Mouse (Mus musculus) ovary, postnatal 10 days (tissue): ENCODE measurements around the gene Tnfsf12.
"Not testable (repeated sequence)": the region's sequence is repeated elsewhere in the genome, so short reads cannot be mapped to it uniquely, and the experiment has no call there.

Experiments
- DNase-seq: peaks from one replicate; pipeline ENCODE4 v3.0.0; 2022; ENCODE audit warnings: low spot score

Gene Tnfsf12

GRCm38 (mm10) chr11:69695361-69696181, at the start of gene Tnfsf12, which contains the start of gene Tnfsfm13:
Tnfsf12 (minus strand) TSS chr11:69695849.
Tnfsfm13 (minus strand) TSS chr11:69696098.
- peak; percentile 65 for DNase-seq

GRCm38 (mm10) chr11:69731408-69731807, 35.8 kb upstream of the Tnfsf12 start:
- DNase-seq, result not testable (repeated sequence)

- no peak for DNase-seq
Measured at GRCm38 (mm10) chr11:69729063-69729462, 33.4 kb upstream of the Tnfsf12 start.

- no peak for DNase-seq
Measured at GRCm38 (mm10) chr11:69725951-69726350, 30.3 kb upstream of the Tnfsf12 start.

GRCm38 (mm10) chr11:69723074-69723473, 27.4 kb upstream of the Tnfsf12 start:
- no peak for DNase-seq

- DNase-seq, result no peak
Measured at GRCm38 (mm10) chr11:69720852-69721251, 25.2 kb upstream of the Tnfsf12 start.

- DNase-seq, result no peak
Measured at GRCm38 (mm10) chr11:69719423-69719822, 23.8 kb upstream of the Tnfsf12 start.

GRCm38 (mm10) chr11:69718661-69719060, 23.0 kb upstream of the Tnfsf12 start:
- no peak for DNase-seq

- DNase-seq, result no peak
Measured at GRCm38 (mm10) chr11:69716953-69717352, 21.3 kb upstream of the Tnfsf12 start.

- DNase-seq, result no peak
Measured at GRCm38 (mm10) chr11:69715929-69716328, 20.3 kb upstream of the Tnfsf12 start.

GRCm38 (mm10) chr11:69715482-69715881, 19.8 kb upstream of the Tnfsf12 start:
- DNase-seq, result no peak

- DNase-seq, result no peak
Measured at GRCm38 (mm10) chr11:69714636-69715329, 19.1 kb upstream of the Tnfsf12 start.

- no peak for DNase-seq
Measured at GRCm38 (mm10) chr11:69712954-69713672, 17.5 kb upstream of the Tnfsf12 start.

GRCm38 (mm10) chr11:69711082-69711481, 15.4 kb upstream of the Tnfsf12 start:
- no peak for DNase-seq

- DNase-seq, result no peak
Measured at GRCm38 (mm10) chr11:69710470-69710869, 14.8 kb upstream of the Tnfsf12 start.

GRCm38 (mm10) chr11:69709554-69710446, 14.2 kb upstream of the Tnfsf12 start:
- DNase-seq, result no peak

GRCm38 (mm10) chr11:69708614-69709265, 13.1 kb upstream of the Tnfsf12 start:
- DNase-seq, result no peak

GRCm38 (mm10) chr11:69707873-69708381, 12.3 kb upstream of the Tnfsf12 start:
- no peak for DNase-seq

- DNase-seq, result no peak
Measured at GRCm38 (mm10) chr11:69707480-69707847, 11.8 kb upstream of the Tnfsf12 start.

GRCm38 (mm10) chr11:69706775-69707479, 11.3 kb upstream of the Tnfsf12 start:
- DNase-seq, result no peak
